Mouse (Mus musculus) embryonic fibroblast, embryonic 13.5 days (primary cell): Measurements from ENCODE around the gene Rnd2.

Source experiments
- CTCF ChIP-seq: IDR thresholded peaks from 2 replicates; pipeline ENCODE4 v1.5.1; 2011; ENCODE audit warnings: mild to moderate bottlenecking, control low read depth, low read length, moderate library complexity, borderline replicate concordance; ENCODE audit not compliant: insufficient read depth
- POLR2A ChIP-seq: IDR thresholded peaks from 2 replicates; pipeline ENCODE4 v1.6.1; 2011; ENCODE audit warnings: low read depth, mild to moderate bottlenecking, control low read depth, low read length, moderate library complexity

- TF ChIP-seq POLR2A (no peak), CTCF (no peak)
Observed at GRCm38 (mm10) chr11:101477194-101477551, 12.4 kb downstream of the Rnd2 start.
